Mouse (Mus musculus) megakaryocyte, embryonic 14.5 days (primary cell): Measurements from ENCODE around the gene Syce3.

Experiments
- FLI1 ChIP-seq: IDR thresholded peaks from 2 replicates; pipeline ENCODE4 v1.6.1; 2012; ENCODE audit warnings: low read length, inconsistent platforms, mixed read lengths
- GATA1 ChIP-seq: IDR thresholded peaks from 3 replicates; pipeline ENCODE4 v1.6.1; 2012; ENCODE audit warnings: mixed read lengths, low read length, inconsistent platforms, borderline replicate concordance

DNA sequence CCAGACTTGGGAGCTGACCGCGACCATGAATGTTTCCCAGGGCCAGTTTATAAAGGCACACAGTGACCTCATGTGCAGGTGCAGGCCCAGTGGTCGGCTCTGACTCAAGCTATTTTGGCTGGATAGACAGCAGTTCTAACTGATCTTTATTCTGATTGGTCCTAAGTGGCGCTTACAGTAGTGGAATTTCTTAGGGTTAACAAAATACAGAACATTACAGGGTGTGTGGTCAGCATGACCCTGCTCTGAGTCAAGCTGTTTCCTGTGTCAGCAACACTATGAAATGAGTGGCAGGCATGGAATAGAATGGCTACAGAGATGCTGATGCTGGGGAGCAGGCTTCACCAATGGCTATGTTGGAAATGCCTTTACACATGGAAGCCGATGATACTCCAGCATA lies 25.6 kb upstream of the Syce3 start:
- TF ChIP-seq GATA1 (no peak), FLI1 (no peak)
